Mouse (Mus musculus) neural tube, embryonic 15.5 days (tissue): ENCODE data around the gene Wdr46. TPM values are rescaled to one million over a fixed set of nuclear protein-coding genes. Genes with fewer than 3 reads are reported as not detected.
"Not testable (repeated sequence)": the region's sequence is repeated elsewhere in the genome, so short reads cannot be mapped to it uniquely, and the experiment has no call there.

ENCODE experiments used
- ATAC-seq: fragments of 200-750 bp; cut with Nextera tagmentation; 2 replicates; pipeline ENCODE4 v1.8.0; 2017; ENCODE audit warnings: mild to moderate bottlenecking, moderate TSS enrichment, moderate library complexity; ENCODE audit not compliant: low FRiP score
- H3K27ac ChIP-seq: fragments of 300-500 bp; sonication (generic); replicated peaks from 2 replicates; pipeline ENCODE4 v1.5.1; 2015; ENCODE audit warnings: mild to moderate bottlenecking, inconsistent platforms
- H3K27me3 ChIP-seq: fragments of 300-500 bp; sonication (generic); replicated peaks from 2 replicates; pipeline ENCODE4 v1.6.1; 2015; ENCODE audit warnings: inconsistent platforms
- H3K36me3 ChIP-seq: fragments of 300-500 bp; sonication (generic); 2 replicates; pipeline ENCODE4 v1.6.1; 2015; ENCODE audit warnings: inconsistent platforms
- H3K4me1 ChIP-seq: fragments of 300-500 bp; sonication (generic); 2 replicates; pipeline ENCODE4 v1.6.1; 2015; ENCODE audit warnings: inconsistent platforms
- H3K4me2 ChIP-seq: fragments of 300-500 bp; sonication (generic); 2 replicates; pipeline ENCODE4 v1.6.1; 2015; ENCODE audit warnings: inconsistent platforms, mild to moderate bottlenecking, moderate library complexity
- H3K4me3 ChIP-seq: fragments of 300-500 bp; sonication (generic); replicated peaks from 2 replicates; pipeline ENCODE4 v1.5.1; 2015; ENCODE audit warnings: mild to moderate bottlenecking, inconsistent platforms
- H3K9ac ChIP-seq: fragments of 300-500 bp; sonication (generic); replicated peaks from 2 replicates; pipeline ENCODE4 v1.6.1; 2015; ENCODE audit warnings: mild to moderate bottlenecking, inconsistent platforms
- H3K9me3 ChIP-seq: fragments of 300-500 bp; sonication (generic); replicated peaks from 2 replicates; pipeline ENCODE4 v1.6.1; 2016; ENCODE audit warnings: inconsistent platforms
- WGBS: fragments of 180-500 bp; shearing (Covaris S2); methylation state at CpG from one replicate; pipeline ENCODE4 v1.1.7; 2015; ENCODE audit warnings: mixed read lengths; 5-methylcytosine and 5-hydroxymethylcytosine counted together
- polyA plus RNA-seq: library from polyadenylated mRNA; unstranded; fragments of >200 nt; fragmentation: Nextera tagmentation; extraction: Ambion mirVana; gene quantifications from 2 replicates; pipeline ENCODE4 v1.2.1, GENCODE M21; 2015

The Wdr46 gene
- polyA plus RNA-seq, 1 experiment from 2014 or later: 25.1 TPM

DNA sequence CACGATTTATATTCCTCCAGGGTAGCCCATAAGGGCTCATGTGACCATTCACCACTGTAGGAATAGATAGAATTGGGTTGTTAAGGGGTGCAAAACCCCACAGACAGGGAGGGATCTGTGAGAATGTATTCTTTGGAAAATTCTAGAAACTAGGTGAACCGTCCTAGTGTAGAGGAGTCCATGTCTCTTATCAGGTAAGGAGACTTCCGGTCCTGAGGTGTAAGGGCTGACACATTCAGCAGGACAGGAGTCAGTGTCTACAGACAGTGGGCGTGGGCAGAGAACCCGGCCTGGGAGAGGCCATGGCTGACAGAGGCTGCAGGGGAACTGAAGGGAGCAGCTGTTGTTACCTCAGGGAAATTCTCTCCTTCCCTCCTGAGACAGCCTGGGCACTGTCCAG, 58.2 kb downstream of the Wdr46 start:
- H3K9ac ChIP-seq, H3K9me3 ChIP-seq, H3K36me3 ChIP-seq, ATAC-seq, H3K4me2 ChIP-seq, H3K4me3 ChIP-seq, H3K27ac ChIP-seq: not testable (repeated sequence)
- peaks cover 35% of the 10 kb centered on the region for H3K27me3 ChIP-seq
- peaks cover 14% of the 10 kb centered on the region for H3K4me1 ChIP-seq
- 67% methylated on average over 5 of the region's 5 CpGs for WGBS

Other genes with a start within 250 kb of the Wdr46 start
- gene March2, start 222.0 kb upstream of the Wdr46 start, polyA plus RNA-seq: 77.4 and 81.5 TPM in 2 replicates
- 519 and 596 TPM in 2 replicates for gene Rab11b, start 180.1 kb upstream of the Wdr46 start, polyA plus RNA-seq
- 21.6 and 23.3 TPM in 2 replicates for gene Angptl4, start 158.8 kb upstream of the Wdr46 start, polyA plus RNA-seq
- 46.7 and 48.5 TPM in 2 replicates for gene Kank3, start 130.1 kb upstream of the Wdr46 start, polyA plus RNA-seq
- gene Rps28, start 116.1 kb upstream of the Wdr46 start, polyA plus RNA-seq: 534 and 619 TPM in 2 replicates
- 515 and 564 TPM in 2 replicates for gene Ndufa7, start 116.1 kb upstream of the Wdr46 start, polyA plus RNA-seq
- gene Cd320, start 97.6 kb upstream of the Wdr46 start, polyA plus RNA-seq: 53.9 and 56.1 TPM in 2 replicates
- gene Gm7029, start 66.8 kb upstream of the Wdr46 start, polyA plus RNA-seq: not detected in 2 replicates
- 2.0 and 3.5 TPM in 2 replicates for gene Kifc1, start 50.0 kb upstream of the Wdr46 start, polyA plus RNA-seq
- gene Platr17, start 35.5 kb upstream of the Wdr46 start, polyA plus RNA-seq: 0.93 and 1.2 TPM in 2 replicates
- 50.7 and 58.5 TPM in 2 replicates for gene Daxx, start 31.2 kb upstream of the Wdr46 start, polyA plus RNA-seq
- 35.3 and 51.3 TPM in 2 replicates for gene Tapbp, start 24.8 kb upstream of the Wdr46 start, polyA plus RNA-seq
- gene Zbtb22, start 24.8 kb upstream of the Wdr46 start, polyA plus RNA-seq: 13.7 and 15.8 TPM in 2 replicates
- gene Rgl2, start 11.1 kb upstream of the Wdr46 start, polyA plus RNA-seq: 56.8 and 58.8 TPM in 2 replicates
- 173 and 183 TPM in 2 replicates for gene Pfdn6, start 317 bp upstream of the Wdr46 start, polyA plus RNA-seq
- 11.9 and 13.1 TPM in 2 replicates for gene B3galt4, start 10.8 kb downstream of the Wdr46 start, polyA plus RNA-seq
- gene Vps52, start 15.2 kb downstream of the Wdr46 start, polyA plus RNA-seq: 72.3 and 75.7 TPM in 2 replicates
- gene Rps18, start 15.3 kb downstream of the Wdr46 start, polyA plus RNA-seq: 778 and 1,050 TPM in 2 replicates
- gene H2-K1, start 59.7 kb downstream of the Wdr46 start, polyA plus RNA-seq: 19.8 and 88.0 TPM in 2 replicates
- 21.9 and 24.4 TPM in 2 replicates for gene Ring1, start 84.0 kb downstream of the Wdr46 start, polyA plus RNA-seq
- gene H2-Ke6, start 87.4 kb downstream of the Wdr46 start, polyA plus RNA-seq: 68.4 and 71.4 TPM in 2 replicates
- gene Slc39a7, start 91.0 kb downstream of the Wdr46 start, polyA plus RNA-seq: 167 and 170 TPM in 2 replicates
- gene Rxrb, start 91.2 kb downstream of the Wdr46 start, polyA plus RNA-seq: 54.4 and 57.7 TPM in 2 replicates
- gene Col11a2, start 98.8 kb downstream of the Wdr46 start, polyA plus RNA-seq: 8.3 and 9.4 TPM in 2 replicates
- 0.19 and 2.5 TPM in 2 replicates for gene H2-Oa, start 151.7 kb downstream of the Wdr46 start, polyA plus RNA-seq
- 19.8 and 31.3 TPM in 2 replicates for gene H2-DMa, start 178.9 kb downstream of the Wdr46 start, polyA plus RNA-seq
- 115 and 122 TPM in 2 replicates for gene Brd2, start 182.0 kb downstream of the Wdr46 start, polyA plus RNA-seq
- gene H2-DMb2, start 202.6 kb downstream of the Wdr46 start, polyA plus RNA-seq: 0.17 and 5.5 TPM in 2 replicates
- 0.29 and 4.2 TPM in 2 replicates for gene H2-DMb1, start 212.4 kb downstream of the Wdr46 start, polyA plus RNA-seq
- 3.5 and 12.0 TPM in 2 replicates for gene Tap1, start 246.9 kb downstream of the Wdr46 start, polyA plus RNA-seq
- 2.1 and 35.0 TPM in 2 replicates for gene Psmb9, start 247.1 kb downstream of the Wdr46 start, polyA plus RNA-seq